Mouse (Mus musculus): ENCODE data around the gene Tktl2. TPM values are rescaled to one million over a fixed set of nuclear protein-coding genes. Genes with fewer than 3 reads are reported as not detected.

The Tktl2 gene
- polyA plus RNA-seq (2017; shearing (Covaris generic)): not detected

GRCm38 (mm10) chr8:66511537-66511936 lies at the start of gene Tktl2:
Gene Tktl2, plus strand, starts transcription at chr8:66511756.

GRCm38 (mm10) chr8:66486084-66486763 lies 25.3 kb upstream of the Tktl2 start, which contains the start of gene Tma16:
Gene Tma16, minus strand, starts transcription at chr8:66486530.

Other genes with a start within 250 kb of the Tktl2 start
- gene Tma16, start 25.2 kb upstream of the Tktl2 start, polyA plus RNA-seq (2017; shearing (Covaris generic)): 11.8 TPM
- gene Npy5r, start 176.4 kb downstream of the Tktl2 start, polyA plus RNA-seq (2017; shearing (Covaris generic)): 0.15 TPM
- not detected for gene Npy1r, start 185.4 kb downstream of the Tktl2 start, polyA plus RNA-seq (2017; shearing (Covaris generic))